Mouse (Mus musculus): ENCODE results near the gene Tubb5. TPM values are rescaled to one million over a fixed set of nuclear protein-coding genes. Genes with fewer than 3 reads are reported as not detected.

Tubb5 gene
- total RNA-seq, 2 experiments from 2014 or later: 2,525 to 2,580 TPM

GRCm38 (mm10) chr17:35832400-35833238, 5.5 kb downstream of the Tubb5 start:
- intact Hi-C loops (cut with DNase I): no loop called here
- no peak for DNase-seq

DNA sequence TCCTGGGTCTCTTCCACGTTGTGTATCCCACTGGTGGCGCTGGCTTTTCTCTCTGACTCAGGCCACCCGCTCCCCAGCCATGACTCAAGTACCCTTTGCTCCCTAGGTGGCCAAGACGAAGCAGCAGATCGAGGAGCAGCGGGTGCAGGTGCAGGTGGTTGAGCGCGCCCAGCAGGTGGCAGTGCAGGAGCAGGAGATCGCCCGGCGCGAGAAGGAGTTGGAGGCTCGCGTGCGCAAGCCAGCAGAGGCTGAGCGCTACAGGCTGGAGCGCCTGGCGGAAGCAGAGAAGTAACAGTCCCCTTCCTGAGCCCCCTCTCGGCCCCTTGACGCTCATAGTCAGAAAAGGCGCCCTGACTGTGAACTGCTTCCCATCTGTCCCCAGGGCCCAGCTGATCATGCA, 8.4 kb downstream of the Tubb5 start:
- peak; percentile 84 for DNase-seq
- intact Hi-C loops (cut with DNase I): loop anchor here (2.0 kb wide), 1 partner anchor 43 kb away; no protein-coding TSS in a partner anchor

DNA sequence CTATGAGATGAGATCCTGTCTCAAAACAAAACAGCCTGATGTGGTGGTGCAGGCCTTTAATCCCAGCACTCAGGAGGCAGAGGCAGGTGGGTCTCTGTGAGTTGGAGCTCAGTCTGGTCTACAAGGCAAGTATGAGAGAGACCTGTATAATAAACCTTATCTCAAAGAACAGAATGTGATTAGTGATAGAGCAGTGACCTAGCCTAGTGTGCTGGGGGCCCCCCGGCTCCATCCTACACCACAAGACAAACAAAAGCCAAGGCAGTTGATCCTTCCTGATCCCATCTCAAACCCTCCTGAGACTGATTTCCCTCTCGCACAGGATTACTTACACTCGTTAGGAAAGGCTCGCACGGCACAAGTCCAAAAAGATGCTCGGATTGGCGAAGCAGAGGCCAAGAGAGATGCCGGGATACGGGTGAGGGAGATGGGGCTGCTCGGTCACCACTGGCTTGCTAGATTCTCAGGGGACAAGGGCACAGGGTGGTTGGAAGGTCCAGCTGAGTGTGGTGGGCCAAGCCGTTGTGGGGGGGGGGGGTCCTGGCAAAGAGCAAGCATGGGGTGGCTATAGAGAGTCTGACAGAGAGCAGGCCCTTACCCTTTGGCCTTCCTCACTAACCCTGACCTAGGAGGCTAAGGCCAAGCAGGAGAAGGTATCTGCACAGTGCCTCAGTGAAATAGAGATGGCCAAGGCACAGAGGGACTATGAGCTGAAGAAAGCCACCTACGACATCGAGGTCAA, 12.8 kb downstream of the Tubb5 start:
- DNase-seq: no peak
- intact Hi-C loops (cut with DNase I): no loop called here

DNA sequence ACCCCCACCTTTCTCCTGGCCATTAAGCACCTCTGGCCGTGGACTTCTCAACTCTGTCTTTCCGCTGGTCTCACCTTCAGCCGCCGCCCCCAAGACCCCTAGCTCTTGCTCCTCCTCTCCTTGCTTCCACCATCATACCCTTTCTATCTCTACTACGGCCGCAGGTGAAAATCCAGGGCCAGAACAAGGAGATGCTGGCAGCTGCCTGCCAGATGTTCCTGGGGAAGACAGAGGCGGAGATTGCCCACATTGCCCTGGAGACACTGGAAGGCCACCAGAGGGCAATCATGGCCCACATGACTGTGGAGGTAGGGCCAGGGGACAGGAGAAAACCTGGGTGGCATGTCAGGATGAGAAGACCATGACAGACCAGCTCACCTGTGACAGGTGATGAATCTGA, 13.7 kb downstream of the Tubb5 start:
- intact Hi-C loops (cut with DNase I): loop anchor here (5.0 kb wide), 1 partner anchor 82 kb away; no protein-coding TSS in a partner anchor
- no peak for DNase-seq

DNA sequence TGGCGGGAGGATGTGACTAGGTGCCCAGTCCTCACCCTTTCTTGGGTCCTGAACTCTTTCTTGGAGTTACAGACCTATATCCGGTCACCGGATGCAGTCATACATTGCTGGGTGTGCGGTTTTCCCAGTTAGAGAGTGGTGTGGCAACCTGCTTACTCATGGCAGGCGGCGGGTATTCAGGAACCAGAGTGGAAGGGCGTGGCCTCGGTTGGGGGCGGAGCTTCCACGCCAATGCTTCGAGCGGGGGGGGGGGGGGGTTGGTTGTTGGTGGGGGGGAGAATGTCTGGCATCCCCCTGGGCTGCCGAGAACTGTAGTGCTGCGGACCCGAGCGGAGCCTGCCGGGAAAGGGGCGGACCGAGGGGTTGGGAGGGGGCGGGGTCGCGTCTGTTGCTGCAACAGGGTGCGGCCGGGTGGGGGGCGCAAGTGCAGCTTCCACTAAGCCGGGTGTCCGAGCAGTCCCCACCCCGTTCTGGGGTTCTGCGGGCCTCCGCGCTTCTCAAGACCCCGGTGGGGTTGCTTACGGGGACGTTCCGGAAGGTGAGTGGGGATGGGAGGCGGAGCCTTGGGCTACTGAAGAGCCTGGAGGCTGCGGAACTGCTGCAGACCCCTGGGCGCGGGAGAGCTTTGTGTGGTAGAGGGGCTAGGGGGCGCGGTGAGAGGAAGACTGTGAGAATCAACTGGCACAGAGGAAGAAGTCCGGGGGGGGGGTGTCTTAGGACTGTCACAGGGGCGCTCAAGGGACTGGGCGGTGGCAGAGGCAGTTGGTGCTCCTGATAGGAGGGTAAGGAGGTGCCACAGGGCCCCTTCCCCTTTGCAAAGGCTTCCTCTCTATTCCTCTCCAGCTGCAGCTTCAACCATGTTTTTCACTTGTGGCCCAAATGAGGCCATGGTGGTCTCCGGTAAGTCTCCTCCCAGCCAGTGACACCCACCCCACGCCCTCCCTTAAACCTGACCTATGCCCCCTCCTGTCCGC, 14.9 kb downstream of the Tubb5 start, which contains the start of gene Flot1:
Flot1 (plus strand) TSS at position 267 of the 974 bp plus-strand sequence.
- intact Hi-C loops (cut with DNase I): loop anchor here (5.0 kb wide), 1 partner anchor 81 kb away; no protein-coding TSS in a partner anchor
- DNase-seq: peak; percentile 93

DNA sequence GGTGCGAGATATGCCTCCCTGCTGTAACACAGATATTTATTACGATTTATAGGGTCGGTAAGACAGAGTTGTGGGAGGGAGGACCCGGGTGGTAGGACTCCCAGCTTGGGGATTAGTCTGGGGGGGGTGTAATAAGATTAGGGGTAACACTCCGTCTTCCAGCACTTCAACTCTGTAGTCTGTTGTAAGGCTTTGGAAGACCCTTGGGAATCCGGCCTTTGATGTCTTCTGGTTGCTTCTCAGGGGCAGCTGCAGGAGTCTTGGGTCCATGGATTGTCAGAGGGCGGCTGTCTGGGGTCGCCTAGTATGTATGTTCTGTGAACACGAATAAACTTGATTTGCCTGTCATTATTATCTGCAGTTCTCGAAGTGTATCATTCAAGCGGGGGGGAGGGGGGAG, 15.5 kb downstream of the Tubb5 start:
- intact Hi-C loops (cut with DNase I): loop anchor here (5.0 kb wide), 1 partner anchor 80 kb away; no protein-coding TSS in a partner anchor

GRCm38 (mm10) chr17:35821439-35822430, 16.4 kb downstream of the Tubb5 start, which contains the start of gene Ier3:
Gene Ier3, plus strand, starts transcription at chr17:35821684.
- peak; percentile 76 for DNase-seq
- intact Hi-C loops (cut with DNase I): loop anchor here (5.0 kb wide), 1 partner anchor 79 kb away; no protein-coding TSS in a partner anchor

More for the DNA sequence above, 15.5 kb downstream of the Tubb5 start:
- DNase-seq: peak; percentile 22

- intact Hi-C loops (cut with DNase I): loop anchor here (5.0 kb wide), 1 partner anchor 78 kb away; no protein-coding TSS in a partner anchor
- no peak for DNase-seq
These were observed 18.0 kb downstream of the Tubb5 start for GRCm38 (mm10) chr17:35820111-35820510.

- DNase-seq: no peak
- intact Hi-C loops (cut with DNase I): no loop called here
These were observed 20.9 kb downstream of the Tubb5 start for GRCm38 (mm10) chr17:35817226-35817625.

DNA sequence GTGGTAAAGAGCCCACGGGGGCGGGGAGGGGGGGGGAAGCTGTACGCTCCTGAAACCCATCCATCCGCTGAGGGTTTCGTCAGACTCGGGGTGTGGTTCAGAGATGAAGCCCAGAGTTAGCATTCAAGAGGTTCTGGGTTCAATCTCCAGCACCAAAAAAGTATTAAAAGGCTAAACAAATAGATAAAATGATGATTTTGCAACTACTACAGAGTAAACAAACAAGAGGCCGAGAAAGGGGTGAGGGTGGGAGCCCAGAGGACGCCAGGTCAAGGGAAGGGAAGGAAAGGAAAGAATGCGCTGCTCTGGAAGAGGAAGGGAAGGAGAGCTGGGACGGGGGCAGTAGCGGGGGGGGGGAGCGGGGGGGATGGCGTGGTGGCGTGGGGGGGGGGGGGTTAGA, 21.4 kb downstream of the Tubb5 start:
- DNase-seq: no peak
- intact Hi-C loops (cut with DNase I): no loop called here

DNA sequence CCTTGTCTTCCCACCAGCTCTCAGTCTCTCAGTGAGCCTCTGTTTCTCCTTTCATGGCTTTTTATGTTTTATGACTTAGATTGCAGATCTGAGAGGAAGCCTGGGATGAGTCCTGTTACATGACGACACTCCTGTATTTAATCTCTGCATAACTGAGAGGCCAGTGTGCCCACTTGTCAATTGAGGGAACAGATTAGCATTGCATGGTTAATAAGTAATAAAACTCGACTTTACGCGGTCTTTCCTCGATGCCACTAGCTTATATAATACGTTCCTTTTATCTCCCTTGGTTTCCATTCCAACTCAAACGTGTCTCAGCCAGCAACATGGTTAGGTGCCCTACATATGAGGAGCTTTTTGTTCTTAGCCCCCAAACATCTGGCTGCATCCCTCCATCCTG, 22.3 kb downstream of the Tubb5 start:
- no peak for DNase-seq
- intact Hi-C loops (cut with DNase I): no loop called here

GRCm38 (mm10) chr17:35814678-35815077, 23.4 kb downstream of the Tubb5 start:
- intact Hi-C loops (cut with DNase I): no loop called here
- no peak for DNase-seq

- intact Hi-C loops (cut with DNase I): no loop called here
- DNase-seq: no peak
These were observed 24.5 kb downstream of the Tubb5 start for GRCm38 (mm10) chr17:35813653-35814052.

- intact Hi-C loops (cut with DNase I): no loop called here
- DNase-seq: peak; percentile 81
These were observed 24.9 kb downstream of the Tubb5 start for GRCm38 (mm10) chr17:35813245-35813647.

DNA sequence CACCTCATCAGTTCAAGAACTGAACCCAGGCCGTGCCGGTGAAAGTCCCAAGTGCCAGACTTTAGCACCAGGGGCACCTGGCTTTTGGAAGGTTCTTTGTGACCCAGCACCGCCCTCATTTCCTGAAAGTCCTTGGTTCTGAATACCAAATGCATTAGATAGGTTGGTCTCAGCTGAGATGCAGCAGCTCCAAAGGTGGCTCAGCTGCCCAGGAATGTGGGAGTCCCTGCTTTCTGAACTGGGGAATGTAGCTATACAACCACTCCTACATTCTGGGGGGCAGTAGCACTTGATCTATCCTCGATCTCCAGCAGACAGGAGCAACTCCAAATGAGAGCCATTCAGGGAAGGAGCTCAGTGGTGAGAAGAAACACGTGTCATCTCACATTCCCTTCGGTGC, 25.4 kb downstream of the Tubb5 start:
- intact Hi-C loops (cut with DNase I): no loop called here
- no peak for DNase-seq

DNA sequence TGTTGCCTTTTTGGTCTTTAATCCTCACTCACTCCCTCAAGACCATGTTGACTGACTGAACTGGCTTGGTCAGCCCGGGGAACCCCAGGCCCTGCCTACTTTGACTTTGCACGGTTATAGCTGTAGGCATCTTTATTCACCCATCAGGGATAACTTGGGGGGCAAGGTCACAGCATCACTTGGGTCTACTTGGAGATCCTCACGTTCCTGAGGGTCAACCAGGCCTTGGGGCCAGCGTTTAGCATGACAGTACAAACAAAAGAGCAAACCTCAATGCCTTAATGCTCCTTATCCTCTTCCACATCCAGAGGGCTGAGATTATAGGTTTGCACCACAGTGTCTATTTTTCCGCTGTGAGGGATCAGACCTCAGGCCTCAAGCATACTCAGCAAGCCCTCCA, 25.8 kb downstream of the Tubb5 start:
- intact Hi-C loops (cut with DNase I): no loop called here

DNA sequence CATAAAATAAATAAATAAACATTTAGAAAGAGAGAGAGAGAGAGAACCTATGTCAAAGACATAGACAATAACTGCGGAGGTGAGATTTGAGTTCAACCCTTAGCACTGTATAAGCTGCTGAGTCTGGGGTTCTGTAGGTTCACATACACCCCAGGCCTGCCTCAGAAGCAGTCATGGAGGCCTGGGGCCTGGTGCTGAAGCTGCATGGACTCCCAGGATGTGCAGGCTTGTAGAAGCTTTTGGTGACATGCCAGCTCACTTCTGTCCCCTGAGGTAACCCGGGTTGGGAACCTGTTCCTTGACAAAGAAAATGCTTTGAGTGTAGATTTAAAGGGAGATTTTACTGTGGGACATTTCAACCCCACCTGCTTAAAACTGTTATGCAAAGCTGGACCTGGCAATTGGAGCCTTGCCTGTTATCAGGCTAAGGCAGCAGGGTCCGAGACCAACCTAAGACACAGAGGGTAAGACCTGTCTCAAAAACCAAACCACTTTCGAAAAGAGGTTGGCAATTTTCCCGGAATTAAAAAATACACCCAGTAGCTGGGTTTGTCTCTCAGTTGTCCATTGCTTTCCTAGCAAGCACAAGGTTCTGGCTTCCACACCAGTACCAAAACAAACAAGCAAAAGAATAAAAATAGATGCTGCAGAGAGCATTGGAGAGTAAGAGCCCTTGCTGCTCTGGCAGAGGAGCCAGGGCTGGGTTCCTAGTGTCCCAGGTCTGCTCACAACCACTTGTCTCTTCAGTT, 27.0 kb downstream of the Tubb5 start:
- intact Hi-C loops (cut with DNase I): no loop called here
- DNase-seq: no peak

More for the DNA sequence above, 25.8 kb downstream of the Tubb5 start:
- no peak for DNase-seq

- intact Hi-C loops (cut with DNase I): no loop called here
- no peak for DNase-seq
These were observed 28.7 kb downstream of the Tubb5 start for GRCm38 (mm10) chr17:35809395-35809794.
